Mouse (Mus musculus): ENCODE data around the gene Xlr.
"Not testable (repeated sequence)": the region's sequence is repeated elsewhere in the genome, so short reads cannot be mapped to it uniquely, and the experiment has no call there.

Xlr gene

GRCm38 (mm10) chrX:53797519-53797918, at the start of gene Xlr:
Gene Xlr (minus strand): TSS chrX:53797706.
- DNase-seq (ENCODE audit: low read depth, low spot score): not testable (repeated sequence)

- DNase-seq (ENCODE audit: low read depth, low spot score): no peak
Measured at GRCm38 (mm10) chrX:53799074-53799473, 1.6 kb upstream of the Xlr start.

DNA sequence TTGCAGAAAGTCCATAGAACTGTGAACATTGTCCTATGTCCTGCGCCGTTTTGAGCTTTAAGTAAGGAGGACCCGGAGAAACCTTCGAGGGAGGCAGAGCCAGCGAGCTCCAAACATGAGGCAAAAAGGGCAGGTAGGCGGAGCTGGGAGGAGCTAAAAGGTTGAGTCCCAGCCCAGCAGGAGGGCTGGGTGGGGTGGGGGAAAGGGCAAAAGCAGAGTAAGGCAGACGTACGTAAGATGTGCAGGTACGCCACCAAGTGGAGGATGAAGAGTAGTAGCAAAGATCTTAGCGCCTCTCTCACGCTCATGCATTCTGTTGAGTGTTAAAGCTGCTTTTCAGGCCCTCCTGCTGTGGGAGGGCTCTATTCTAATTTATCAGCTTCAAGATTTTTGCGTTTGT, 21.2 kb downstream of the Xlr start, which contains the start of gene Zfp36l3:
TSS of gene Zfp36l3 (minus strand) at position 119 of the 400 bp plus-strand sequence.
- DNase-seq (ENCODE audit: low read depth, low spot score): no peak

DNA sequence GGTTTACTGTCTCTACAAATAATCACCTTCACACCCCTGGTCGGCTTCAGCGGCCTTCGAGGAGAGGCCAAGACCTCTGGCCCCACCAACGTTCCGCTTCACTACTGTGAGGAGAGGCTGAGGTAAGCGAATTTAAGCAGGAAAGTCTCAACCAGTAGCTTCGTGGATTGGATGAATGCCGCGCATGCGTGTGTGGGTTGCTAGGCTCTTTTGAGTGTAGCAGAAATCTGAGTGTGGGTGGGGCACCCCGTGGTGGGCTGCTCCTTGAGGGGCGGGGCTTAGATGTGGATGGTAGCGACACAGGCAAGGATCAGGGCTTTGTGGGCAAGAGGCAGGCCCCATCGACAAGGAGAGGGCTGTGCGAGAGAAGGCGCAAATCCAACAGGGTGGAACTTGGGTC, 39.8 kb downstream of the Xlr start, which contains the start of gene 1700013H16Rik:
TSS of gene 1700013H16Rik (minus strand) at position 96 of the 400 bp plus-strand sequence.
- no peak for DNase-seq (ENCODE audit: low read depth, low spot score)

GRCm38 (mm10) chrX:53752851-53753250, 44.7 kb downstream of the Xlr start:
- no peak for DNase-seq (ENCODE audit: low read depth, low spot score)

DNA sequence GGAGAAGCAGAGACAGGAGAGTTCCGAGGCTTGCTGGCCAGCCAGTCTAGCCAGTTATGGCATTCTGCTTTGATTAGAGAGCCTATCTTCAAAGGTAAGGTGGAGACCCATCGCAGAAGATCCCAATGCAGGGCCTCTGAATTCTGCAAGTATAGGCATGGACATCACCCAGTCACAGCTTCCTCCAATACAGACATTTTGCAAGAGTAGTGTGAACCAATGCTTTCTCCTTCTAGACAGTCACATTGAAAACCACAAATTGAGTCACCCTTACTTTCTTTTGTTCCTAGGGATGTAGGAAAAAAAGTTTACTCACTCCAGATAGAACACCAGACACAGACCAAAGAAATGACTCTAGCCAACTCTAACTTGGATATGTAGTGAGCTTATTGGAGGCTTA, 68.5 kb downstream of the Xlr start:
- DNase-seq (ENCODE audit: low read depth, low spot score): no peak
